Mouse (Mus musculus) kidney, postnatal 4 days (tissue): Measurements from ENCODE around the gene Rsph10b.
"Not testable (repeated sequence)": the region's sequence is repeated elsewhere in the genome, so short reads cannot be mapped to it uniquely, and the experiment has no call there.

ENCODE experiments used
- DNase-seq, 2 experiments: peaks; one replicate each; pipeline ENCODE4 v3.0.0; 2021; ENCODE audit warnings: mixed read lengths in 2 of 2

Rsph10b gene

DNA sequence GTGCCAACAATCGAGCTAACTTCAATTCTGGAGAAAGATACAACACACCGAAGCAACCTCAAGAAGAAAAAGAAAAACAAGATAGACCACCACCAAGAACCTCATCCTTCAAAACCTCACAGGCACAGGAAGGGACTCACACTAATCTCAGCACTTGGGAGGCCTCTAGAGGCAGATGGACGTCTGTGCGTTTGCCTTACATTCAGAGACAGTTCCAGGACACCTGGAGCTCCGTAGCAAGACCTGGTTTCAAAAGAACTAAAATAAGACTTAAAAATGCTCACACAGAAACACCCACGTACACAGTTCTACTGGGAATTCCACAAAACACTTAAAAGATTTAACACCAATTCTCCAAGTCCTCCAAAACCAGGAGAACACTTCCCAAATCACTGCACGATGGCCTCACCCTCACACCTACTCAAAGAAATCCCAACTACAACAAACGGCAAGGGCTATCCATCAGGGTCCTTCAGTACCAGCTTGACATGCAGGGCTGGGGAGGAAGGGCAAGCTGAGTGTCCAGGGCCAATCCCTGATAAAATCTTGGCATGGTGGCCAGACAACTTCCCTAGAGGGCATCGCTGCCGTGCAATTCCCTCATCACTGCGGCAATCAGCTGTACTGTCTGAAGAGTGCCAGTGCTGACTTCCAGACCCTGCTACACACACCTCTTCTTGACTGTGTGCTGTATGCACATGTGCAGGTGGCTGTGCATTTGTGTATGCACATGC lies 62.0 kb downstream of the Rsph10b start:
- DNase-seq: no peak

DNA sequence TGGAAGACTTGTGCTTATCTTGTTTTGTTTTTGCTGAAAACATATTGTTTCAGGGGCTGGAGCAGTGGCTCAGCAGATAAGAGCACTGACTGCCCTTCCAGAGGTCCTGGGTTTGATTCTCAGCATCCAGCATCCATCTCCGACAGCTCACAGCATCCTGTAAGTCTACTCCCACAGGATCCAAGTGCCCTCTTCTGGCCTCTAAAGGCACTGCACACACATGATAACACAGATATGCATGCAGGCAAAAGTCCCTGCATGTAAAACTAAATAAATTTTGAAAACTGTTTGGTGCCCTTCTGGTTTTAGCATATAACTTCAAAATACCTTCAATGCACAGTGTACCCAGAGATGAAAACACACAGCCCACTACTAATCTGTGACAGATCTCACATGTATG lies 66.6 kb downstream of the Rsph10b start:
- DNase-seq: peak; percentile 33 to 36

DNA sequence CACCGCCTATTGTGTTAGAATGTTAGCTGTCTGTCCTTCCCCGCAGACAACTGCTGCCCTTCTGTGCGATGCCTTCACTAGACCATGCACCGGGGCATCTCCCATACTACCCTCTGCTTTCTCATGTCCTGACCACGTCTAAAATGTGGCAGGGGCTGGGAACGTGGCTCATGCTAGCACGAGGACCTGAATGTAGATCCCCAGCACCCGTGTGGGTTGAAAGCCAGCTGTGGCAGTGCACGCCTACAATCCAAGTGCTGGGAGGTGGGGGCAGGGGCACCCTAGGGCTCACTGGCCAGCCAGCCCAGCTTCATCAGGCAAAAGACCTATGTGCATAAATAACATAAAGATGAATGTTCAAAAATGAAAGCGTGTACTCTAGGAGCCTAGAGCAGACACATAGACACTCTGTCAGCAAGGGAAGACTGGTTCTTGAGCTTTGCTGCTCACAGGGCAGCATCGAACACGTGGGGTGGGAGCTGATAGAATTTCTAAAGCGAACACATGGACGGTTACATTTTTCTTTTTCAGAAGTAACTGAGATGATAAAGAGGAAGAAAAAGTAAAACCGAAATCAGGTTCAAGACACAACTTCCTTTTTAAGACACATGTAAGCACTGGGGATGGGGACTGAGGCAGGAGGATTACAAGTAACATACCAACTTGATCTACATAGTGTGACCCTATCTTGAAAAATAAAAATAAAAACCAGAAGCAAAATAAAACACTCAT lies 69.8 kb downstream of the Rsph10b start:
- DNase-seq: no peak

DNA sequence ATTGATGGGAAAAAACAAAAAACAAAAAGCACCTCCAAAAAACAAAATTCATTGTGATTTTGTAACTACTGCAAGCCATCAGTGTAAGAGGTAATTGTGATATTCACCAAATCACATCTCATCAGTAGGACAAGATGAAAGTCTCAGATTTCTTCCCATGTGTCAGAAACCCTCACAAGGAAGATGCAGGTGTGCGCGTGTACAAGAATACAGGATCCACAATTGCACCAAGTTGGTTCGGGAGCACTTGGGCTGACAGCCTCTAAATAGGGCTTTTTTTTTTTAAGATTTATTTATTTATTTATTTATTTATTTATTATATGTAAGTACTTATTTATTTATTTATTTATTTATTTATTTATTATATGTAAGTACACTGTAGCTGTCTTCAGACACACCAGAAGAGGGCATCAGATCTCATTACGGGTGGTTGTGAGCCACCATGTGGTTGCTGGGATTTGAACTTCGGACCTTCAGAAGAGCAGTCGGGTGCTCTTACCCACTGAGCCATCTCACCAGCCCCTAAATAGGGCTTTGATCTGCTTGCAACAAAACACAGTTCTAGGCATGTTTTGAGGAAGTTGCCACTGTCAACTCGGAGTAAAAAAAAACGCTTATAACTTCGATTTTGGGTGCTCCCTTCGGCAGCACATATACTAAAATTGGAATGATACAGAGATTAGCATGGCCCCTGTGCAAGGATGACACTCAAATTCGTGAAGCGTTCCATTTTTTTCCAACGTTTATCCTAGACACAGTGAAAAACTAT lies 80.7 kb downstream of the Rsph10b start:
- not testable (repeated sequence) for DNase-seq

DNA sequence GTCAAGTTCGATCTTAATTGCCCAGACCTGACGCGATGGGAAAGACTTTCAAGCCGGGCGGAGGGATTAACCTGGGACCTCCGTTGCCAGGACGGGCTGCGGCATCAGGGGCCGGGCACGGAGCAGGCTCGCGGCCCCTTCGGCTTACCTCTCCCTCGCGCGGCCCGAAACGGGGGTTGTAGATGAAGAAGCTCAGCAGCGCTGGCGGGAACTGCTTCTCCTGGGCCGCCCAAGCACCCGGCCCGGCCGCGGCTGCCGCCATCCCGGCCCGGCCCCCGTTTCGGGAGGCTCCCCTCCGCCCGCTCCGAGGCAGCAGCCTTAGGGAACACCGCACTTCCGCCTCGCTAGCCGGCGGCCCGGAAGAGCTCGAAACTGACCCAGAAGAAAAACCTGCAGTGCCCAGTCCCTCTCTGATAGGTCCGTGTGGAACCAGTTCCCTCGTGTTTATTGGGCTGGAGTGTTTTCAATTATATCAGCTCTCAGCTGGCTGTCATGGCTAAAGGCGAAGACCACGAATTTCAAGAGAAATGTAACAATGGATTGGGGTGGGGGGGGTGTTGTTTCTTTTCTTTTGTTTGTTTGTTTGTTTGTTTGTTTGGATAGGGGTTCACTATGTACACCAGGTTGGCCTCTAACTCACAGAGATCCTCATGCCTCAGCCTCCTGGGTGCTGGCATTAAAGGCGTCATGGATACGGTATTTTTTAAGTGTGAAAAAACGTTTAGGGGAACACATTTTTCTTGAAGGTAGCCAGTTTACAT lies 81.9 kb downstream of the Rsph10b start, which contains the start of gene Ccz1:
Ccz1 (minus strand) TSS at position 327 of the 761 bp plus-strand sequence.
- DNase-seq: peak; percentile 78 to 88

DNA sequence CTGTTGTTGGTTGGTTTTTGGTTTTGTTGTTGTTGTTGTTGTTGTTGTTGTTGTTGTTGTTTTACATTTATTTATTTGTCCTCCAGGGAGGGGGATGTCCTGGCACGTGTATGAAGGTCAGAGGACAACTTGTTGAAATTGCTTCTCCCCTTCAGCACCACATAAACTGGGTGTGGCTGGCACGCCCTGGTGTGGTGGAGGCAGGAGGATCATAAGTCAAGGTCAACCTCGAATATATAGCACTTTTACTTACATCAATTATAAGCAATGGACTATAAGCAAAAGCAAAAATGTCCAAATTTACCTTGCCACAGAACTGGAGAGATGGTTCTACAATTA lies 82.4 kb downstream of the Rsph10b start:
- no peak for DNase-seq

DNA sequence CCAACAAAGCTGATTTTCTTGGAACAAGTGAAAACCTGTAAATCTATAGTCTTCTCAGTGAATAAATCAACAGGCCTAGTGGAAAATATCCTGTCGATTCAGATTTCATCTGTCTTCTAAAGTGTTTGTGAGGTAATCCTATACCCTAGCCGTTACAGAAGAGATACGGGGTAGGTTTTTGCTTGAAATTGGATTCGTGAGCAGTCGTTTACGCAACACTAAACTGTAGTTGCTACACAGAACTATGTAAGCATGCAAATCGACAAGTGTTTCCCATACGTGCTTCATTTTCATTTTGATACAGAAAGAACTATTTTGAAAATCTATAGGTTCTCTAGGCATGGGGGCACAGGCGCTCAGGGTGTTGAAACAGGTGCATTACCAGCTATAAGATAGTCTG lies 83.0 kb downstream of the Rsph10b start:
- no peak for DNase-seq

DNA sequence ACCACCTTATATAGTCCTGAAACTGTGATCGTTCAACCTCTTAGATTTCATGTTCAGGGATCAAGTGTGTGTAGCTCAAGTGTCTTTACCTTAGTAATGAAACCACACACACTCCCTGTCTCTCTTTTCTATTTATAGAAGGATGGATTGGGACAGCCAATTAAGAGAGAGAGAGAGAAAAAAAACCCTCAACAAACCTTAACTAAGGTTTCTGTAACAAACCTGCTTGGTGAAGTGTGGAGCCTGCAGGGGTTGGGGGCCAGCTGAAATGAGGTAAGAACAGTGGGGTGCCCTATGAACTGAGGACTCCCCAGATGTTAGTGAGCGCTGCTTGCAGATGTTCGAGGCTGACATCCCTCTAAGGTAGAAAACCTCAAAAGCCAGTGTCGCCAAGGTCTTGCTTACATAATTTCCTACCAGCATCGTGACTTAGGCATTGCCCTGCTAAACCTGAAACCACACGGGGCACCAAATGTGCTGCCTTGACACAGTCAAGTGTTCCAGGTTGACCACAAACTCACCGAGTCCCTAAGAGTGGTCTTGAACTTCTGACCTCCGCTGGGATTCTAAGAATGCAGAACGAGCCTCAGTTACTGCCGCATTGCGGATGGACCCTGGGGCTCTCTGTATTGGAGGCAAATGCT lies 93.9 kb downstream of the Rsph10b start, which contains the start of gene Ocm:
Ocm (minus strand) TSS at position 51 of the 644 bp plus-strand sequence.
- DNase-seq: no peak

DNA sequence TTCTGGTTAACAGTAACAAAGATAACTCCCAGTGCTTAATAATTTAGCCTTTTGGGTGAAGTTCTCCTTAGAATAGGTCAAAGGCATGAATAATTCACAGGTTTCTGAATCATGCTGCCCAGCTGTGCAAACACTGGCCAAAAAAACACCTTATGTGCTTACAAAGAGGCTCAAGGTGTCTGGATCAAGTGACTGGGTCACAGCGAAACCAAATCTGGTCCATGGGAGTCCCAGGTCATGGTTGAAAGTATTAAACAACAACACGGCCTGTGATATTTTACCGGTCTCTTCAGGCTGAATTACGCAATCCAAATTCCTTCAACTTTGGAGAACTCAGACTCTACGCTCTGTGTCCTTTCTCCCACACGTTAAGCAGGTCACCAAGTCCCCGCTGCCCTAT lies 99.7 kb downstream of the Rsph10b start:
- DNase-seq: peak in 1 of 2 experiments; percentile 6

DNA sequence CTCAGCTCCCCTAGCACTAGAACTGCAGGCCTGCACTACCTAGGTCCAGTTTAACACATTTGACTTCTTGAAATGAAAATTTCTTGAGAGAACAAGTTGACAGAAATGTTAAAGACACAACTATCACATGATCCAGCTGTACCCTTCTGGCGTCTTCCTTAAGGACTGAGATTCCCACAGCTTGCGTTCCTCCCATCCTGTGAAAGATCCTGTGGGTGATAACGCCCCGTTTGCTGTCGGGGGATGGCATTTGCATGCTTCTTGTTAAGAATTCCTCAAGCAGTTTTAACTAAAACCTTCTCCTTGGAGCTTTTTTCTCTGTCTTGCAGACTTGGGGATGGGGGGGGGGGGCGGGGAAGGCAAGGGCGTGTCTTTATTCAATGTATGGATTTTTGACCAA lies 101.7 kb downstream of the Rsph10b start:
- DNase-seq: no peak
